10 mouse cellular contexts compared by ENCODE assay signal in genomic region chr16:4418072-4418471, GRCm38 (mm10). TPM values are rescaled to one million over a fixed set of nuclear protein-coding genes. Genes with fewer than 3 reads are reported as not detected.
A peak's percentile ranks its signal among the peaks of the same experiment; 100 is the strongest.
DNase-seq lines count a peak whose midpoint lies in the region; ATAC-seq and TF ChIP-seq lines count a peak whose summit lies in the region.
"Had no signal": no experiment of that assay in that cellular context is flagged by ENCODE, and none has a peak within 500 bp of the region (broad histone marks: within the 10 kb centered on the region; RNA-seq: fewer than 3 reads in every experiment).

No protein-coding gene starts in this region.

- peak in 1 of 2 experiments; percentile 30 for DNase-seq in cerebellum, adult 2 months
- DNase-seq in cerebellum, postnatal 36 days, result no peak
- DNase-seq in left cerebral cortex, adult 2 months (ENCODE audit: extremely low spot score in 1 of 2, low spot score in 2 of 2), result no peak
- no peak for DNase-seq in left cerebral cortex, adult 9 months (ENCODE audit: low spot score in 2 of 2)
- no peak for DNase-seq in urinary bladder, adult 2 months (ENCODE audit: low spot score)
- DNase-seq: cerebellum, adult 11-12 months; kidney, postnatal 14 days had no signal

- H3K36me3 ChIP-seq in intestine, embryonic 16.5 days (ENCODE audit: control insufficient read depth, insufficient read depth, low read length), result no peaks in the 10 kb centered on the region
- H3K36me3 ChIP-seq in neural tube, embryonic 15.5 days, result no peaks in the 10 kb centered on the region
- H3K36me3 ChIP-seq in kidney, embryonic 14.5 days (ENCODE audit: control insufficient read depth, insufficient read depth, low read length), result no peaks in the 10 kb centered on the region

- no peak overlapping the region for H3K9ac ChIP-seq in intestine, embryonic 16.5 days (ENCODE audit: low read depth, low read length)
- no peak overlapping the region for H3K9ac ChIP-seq in neural tube, embryonic 15.5 days (replicated peaks)
- no peak overlapping the region for H3K9ac ChIP-seq in kidney, embryonic 14.5 days (ENCODE audit: low read depth, low read length)

- H3K9me3 ChIP-seq in intestine, embryonic 16.5 days (ENCODE audit: control insufficient read depth, low read length), result no peaks in the 10 kb centered on the region
- no peaks in the 10 kb centered on the region for H3K9me3 ChIP-seq in neural tube, embryonic 15.5 days (replicated peaks)
- no peaks in the 10 kb centered on the region for H3K9me3 ChIP-seq in kidney, embryonic 14.5 days (ENCODE audit: control insufficient read depth, low read length)

- peak overlapping the region; percentile 89 for H3K4me2 ChIP-seq in intestine, embryonic 16.5 days (ENCODE audit: low read depth, low read length)
- peak overlapping the region; percentile 92 for H3K4me2 ChIP-seq in neural tube, embryonic 15.5 days
- no peak overlapping the region for H3K4me2 ChIP-seq in kidney, embryonic 14.5 days (replicated peaks; ENCODE audit: low read depth, low read length)

- intact Hi-C loops in left cerebral cortex, adult 2 months (cut with DNase I), result loop anchor here (5.0 kb wide), 1 partner anchor 124 kb away; the partner anchor contains the start of gene Srl

- TF ChIP-seq POLR2A in cerebellum, adult 2 months (IDR thresholded peaks at IDR 0.05; ENCODE audit: borderline replicate concordance, insufficient read depth, low read length), result no peak

- WGBS in cerebellum, adult 2 months, result 80% methylated on average over 11 of the region's 11 CpGs
- 94% methylated on average over 11 of the region's 11 CpGs for WGBS in intestine, embryonic 16.5 days
- WGBS in neural tube, embryonic 15.5 days, result 93% methylated on average over 11 of the region's 11 CpGs
- WGBS in kidney, embryonic 14.5 days, result 96% methylated on average over 11 of the region's 11 CpGs

- no peaks in the 10 kb centered on the region for H3K27me3 ChIP-seq in cerebellum, adult 2 months (ENCODE audit: control insufficient read depth, insufficient read depth, low read length)
- no peaks in the 10 kb centered on the region for H3K27me3 ChIP-seq in intestine, embryonic 16.5 days (replicated peaks; ENCODE audit: control insufficient read depth, insufficient read depth, low read length)
- no peaks in the 10 kb centered on the region for H3K27me3 ChIP-seq in neural tube, embryonic 15.5 days (replicated peaks)
- H3K27me3 ChIP-seq in kidney, embryonic 14.5 days (ENCODE audit: control insufficient read depth, insufficient read depth, low read length), result peaks cover 9% of the 10 kb centered on the region

- ATAC-seq in intestine, embryonic 16.5 days, result no peak
- no peak for ATAC-seq in neural tube, embryonic 15.5 days (ENCODE audit: low FRiP score)
- no peak for ATAC-seq in kidney, embryonic 14.5 days (ENCODE audit: low FRiP score, low TSS enrichment)

- peak overlapping the region; percentile 65 for H3K4me3 ChIP-seq in cerebellum, adult 2 months (replicated peaks; ENCODE audit: insufficient read depth, low read depth, low read length)
- H3K4me3 ChIP-seq in left cerebral cortex, adult 2 months, result peak overlapping the region; percentile 93
- H3K4me3 ChIP-seq in intestine, embryonic 16.5 days (ENCODE audit: low read length), result no peak overlapping the region
- H3K4me3 ChIP-seq in neural tube, embryonic 15.5 days (replicated peaks), result peak overlapping the region; percentile 94
- no peak overlapping the region for H3K4me3 ChIP-seq in kidney, embryonic 14.5 days (ENCODE audit: low read length)

- peaks cover 29% of the 10 kb centered on the region for H3K4me1 ChIP-seq in cerebellum, adult 2 months (ENCODE audit: control insufficient read depth, insufficient read depth, low read length)
- H3K4me1 ChIP-seq in intestine, embryonic 16.5 days (ENCODE audit: control insufficient read depth, insufficient read depth, low read length), result peaks cover 28% of the 10 kb centered on the region
- peaks cover 73% of the 10 kb centered on the region for H3K4me1 ChIP-seq in neural tube, embryonic 15.5 days
- H3K4me1 ChIP-seq in kidney, embryonic 14.5 days (ENCODE audit: control insufficient read depth, insufficient read depth, low read length), result peaks cover 14% of the 10 kb centered on the region; the same call in 1 of the 2 replicates

- no peak overlapping the region for H3K27ac ChIP-seq in cerebellum, adult 2 months (ENCODE audit: insufficient read depth, low read length)
- H3K27ac ChIP-seq in left cerebral cortex, adult 2 months, result peak overlapping the region; percentile 91; the same call in 1 of the 2 replicates
- H3K27ac ChIP-seq in intestine, embryonic 16.5 days (ENCODE audit: low read length), result no peak overlapping the region
- H3K27ac ChIP-seq in neural tube, embryonic 15.5 days (replicated peaks), result no peak overlapping the region
- no peak overlapping the region for H3K27ac ChIP-seq in kidney, embryonic 14.5 days (ENCODE audit: low read depth, low read length)

- TF ChIP-seq CTCF in cerebellum, adult 2 months (IDR thresholded peaks at IDR 0.05; ENCODE audit: borderline replicate concordance, insufficient read depth, low read depth, low read length), result no peak
- no peak for TF ChIP-seq CTCF in left cerebral cortex, adult 2 months (IDR thresholded peaks at IDR 0.05)

RNA-seq across cellular contexts. Expression of gene Adcy9, which starts 2.2 kb away (rescaled TPM):
- 23.7 and 25.1 TPM in 2 replicates for polyA plus RNA-seq in cerebellum, adult 2 months (2012; rRNA removed)
- 10 to 100 TPM; 73.3 to 80.4 TPM for total RNA-seq in left cerebral cortex, adult 2 months (2021)
- 1.2 and 1.3 TPM in 2 replicates for polyA plus RNA-seq in intestine, embryonic 16.5 days (2015; fragmentation: Nextera tagmentation; extraction: Ambion mirVana)
- 4.0 and 5.0 TPM in 2 replicates for polyA plus RNA-seq in neural tube, embryonic 15.5 days (2015; fragmentation: Nextera tagmentation; extraction: Ambion mirVana)
- 1.1 and 1.3 TPM in 2 replicates for polyA plus RNA-seq in kidney, embryonic 14.5 days (2014; fragmentation: Nextera tagmentation; extraction: Ambion mirVana)
- polyA plus RNA-seq in urinary bladder, adult 2 months (2012; rRNA removed), result 10.1 and 12.1 TPM in 2 replicates

Comparison
In these comparisons a context has a peak if more than half of its experiments do, and no peak if none do; other contexts are left out.
1. H3K4me3 ChIP-seq: peak in cerebellum, adult 2 months (single experiment), left cerebral cortex, adult 2 months (single experiment) and neural tube, embryonic 15.5 days (single experiment); none in intestine, embryonic 16.5 days (single experiment) and kidney, embryonic 14.5 days (single experiment).